Mouse (Mus musculus): ENCODE measurements around the gene Acap2. TPM values are rescaled to one million over a fixed set of nuclear protein-coding genes. Genes with fewer than 3 reads are reported as not detected.

Gene Acap2
- 23.4 and 23.8 TPM in 2 replicates for total RNA-seq (2012; rRNA removed)

GRCm38 (mm10) chr16:31200790-31201567 lies at the start of gene Acap2:
Gene Acap2 (minus strand): TSS chr16:31201245.
- Histone ChIP-seq H3K9me3 (ENCODE audit: control insufficient read depth, insufficient read depth, low read depth, low read length) (no peaks in the 10 kb centered on the region), H3K4me1 (ENCODE audit: control insufficient read depth in 2 of 2, insufficient read depth in 2 of 2, low read length in 2 of 2, poor library complexity in 1 of 2) (no peaks in the 10 kb centered on the region), H3K27ac (ENCODE audit: insufficient read depth, low read depth, low read length, poor library complexity, severe bottlenecking) (no peak within 1 kb of the TSS), H3K36me3 (ENCODE audit: control insufficient read depth, insufficient read depth, low read length, poor library complexity, severe bottlenecking) (no peaks in the 10 kb centered on the region), H3K4me3 (ENCODE audit: insufficient read depth in 1 of 2, low read depth in 1 of 2, low read length in 2 of 2, poor library complexity in 1 of 2, severe bottlenecking in 1 of 2) (peak within 1 kb of the TSS; percentile 86 to 91), H3K9ac (ENCODE audit: insufficient read depth, low read depth, low read length, poor library complexity, severe bottlenecking) (peak within 1 kb of the TSS; percentile 82)
- in situ Hi-C loops (cut with MboI; ENCODE audit: low sequenced_read_pairs in 2 of 2, unreplicated experiment in 2 of 2) = no loop called here
- TF ChIP-seq ZNF384 (IDR thresholded peaks at IDR 0.05; ENCODE audit: low read depth, low read length) = no peak
- no peak for TF ChIP-seq MAFK (IDR thresholded peaks at IDR 0.05; ENCODE audit: insufficient read depth, low read depth, low read length)
- TF ChIP-seq HCFC1 (IDR thresholded peaks at IDR 0.05; ENCODE audit: borderline replicate concordance, insufficient read depth, low read length) = no peak
- no peak for TF ChIP-seq ZC3H11A (IDR thresholded peaks at IDR 0.05; ENCODE audit: borderline replicate concordance, low read depth, low read length)
- no peak; the same call in 1 of the 2 replicates for TF ChIP-seq CHD2 (IDR thresholded peaks at IDR 0.05; ENCODE audit: low read depth, low read length)
- peak; percentile 91 for DNase-seq (ENCODE audit: low read depth, low spot score)

- Histone ChIP-seq H3K27ac (ENCODE audit: insufficient read depth, low read depth, low read length, poor library complexity, severe bottlenecking) (no peak overlapping the region), H3K36me3 (ENCODE audit: control insufficient read depth, insufficient read depth, low read length, poor library complexity, severe bottlenecking) (no peaks in the 10 kb centered on the region), H3K4me3 (ENCODE audit: insufficient read depth in 1 of 2, low read depth in 1 of 2, low read length in 2 of 2, poor library complexity in 1 of 2, severe bottlenecking in 1 of 2) (no peak overlapping the region), H3K9ac (ENCODE audit: insufficient read depth, low read depth, low read length, poor library complexity, severe bottlenecking) (no peak overlapping the region), H3K9me3 (ENCODE audit: control insufficient read depth, insufficient read depth, low read depth, low read length) (no peaks in the 10 kb centered on the region), H3K4me1 (ENCODE audit: control insufficient read depth in 2 of 2, insufficient read depth in 2 of 2, low read length in 2 of 2, poor library complexity in 1 of 2) (no peaks in the 10 kb centered on the region)
- DNase-seq (ENCODE audit: low read depth, low spot score) = no peak
- TF ChIP-seq ZNF384 (IDR thresholded peaks at IDR 0.05; ENCODE audit: low read depth, low read length) (no peak), ZC3H11A (IDR thresholded peaks at IDR 0.05; ENCODE audit: borderline replicate concordance, low read depth, low read length) (no peak), HCFC1 (IDR thresholded peaks at IDR 0.05; ENCODE audit: borderline replicate concordance, insufficient read depth, low read length) (no peak), CHD2 (IDR thresholded peaks at IDR 0.05; ENCODE audit: low read depth, low read length) (no peak), MAFK (IDR thresholded peaks at IDR 0.05; ENCODE audit: insufficient read depth, low read depth, low read length) (no peak)
- in situ Hi-C loops (cut with MboI; ENCODE audit: low sequenced_read_pairs in 2 of 2, unreplicated experiment in 2 of 2) = no loop called here
Measured at GRCm38 (mm10) chr16:31249401-31249800, 48.4 kb upstream of the Acap2 start.

GRCm38 (mm10) chr16:31248717-31249116 lies 47.7 kb upstream of the Acap2 start:
- H3K36me3 ChIP-seq (ENCODE audit: control insufficient read depth, insufficient read depth, low read length, poor library complexity, severe bottlenecking) = no peaks in the 10 kb centered on the region
- in situ Hi-C loops (cut with MboI; ENCODE audit: low sequenced_read_pairs in 2 of 2, unreplicated experiment in 2 of 2) = no loop called here
- TF ChIP-seq HCFC1 (IDR thresholded peaks at IDR 0.05; ENCODE audit: borderline replicate concordance, insufficient read depth, low read length) (no peak), ZC3H11A (IDR thresholded peaks at IDR 0.05; ENCODE audit: borderline replicate concordance, low read depth, low read length) (no peak), MAFK (IDR thresholded peaks at IDR 0.05; ENCODE audit: insufficient read depth, low read depth, low read length) (no peak), ZNF384 (IDR thresholded peaks at IDR 0.05; ENCODE audit: low read depth, low read length) (no peak), CHD2 (IDR thresholded peaks at IDR 0.05; ENCODE audit: low read depth, low read length) (no peak)
- no peak overlapping the region for H3K4me3 ChIP-seq (ENCODE audit: insufficient read depth in 1 of 2, low read depth in 1 of 2, low read length in 2 of 2, poor library complexity in 1 of 2, severe bottlenecking in 1 of 2)
- H3K4me1 ChIP-seq (ENCODE audit: control insufficient read depth in 2 of 2, insufficient read depth in 2 of 2, low read length in 2 of 2, poor library complexity in 1 of 2) = no peaks in the 10 kb centered on the region
- no peaks in the 10 kb centered on the region for H3K9me3 ChIP-seq (ENCODE audit: control insufficient read depth, insufficient read depth, low read depth, low read length)
- no peak for DNase-seq (ENCODE audit: low read depth, low spot score)
- no peak overlapping the region for H3K9ac ChIP-seq (ENCODE audit: insufficient read depth, low read depth, low read length, poor library complexity, severe bottlenecking)
- H3K27ac ChIP-seq (ENCODE audit: insufficient read depth, low read depth, low read length, poor library complexity, severe bottlenecking) = no peak overlapping the region

GRCm38 (mm10) chr16:31247442-31247841 lies 46.4 kb upstream of the Acap2 start:
- in situ Hi-C loops (cut with MboI; ENCODE audit: low sequenced_read_pairs in 2 of 2, unreplicated experiment in 2 of 2) = no loop called here
- H3K9me3 ChIP-seq (ENCODE audit: control insufficient read depth, insufficient read depth, low read depth, low read length) = no peaks in the 10 kb centered on the region
- H3K9ac ChIP-seq (ENCODE audit: insufficient read depth, low read depth, low read length, poor library complexity, severe bottlenecking) = no peak overlapping the region
- no peak overlapping the region for H3K4me3 ChIP-seq (ENCODE audit: insufficient read depth in 1 of 2, low read depth in 1 of 2, low read length in 2 of 2, poor library complexity in 1 of 2, severe bottlenecking in 1 of 2)
- H3K36me3 ChIP-seq (ENCODE audit: control insufficient read depth, insufficient read depth, low read length, poor library complexity, severe bottlenecking) = no peaks in the 10 kb centered on the region
- H3K27ac ChIP-seq (ENCODE audit: insufficient read depth, low read depth, low read length, poor library complexity, severe bottlenecking) = no peak overlapping the region
- no peaks in the 10 kb centered on the region for H3K4me1 ChIP-seq (ENCODE audit: control insufficient read depth in 2 of 2, insufficient read depth in 2 of 2, low read length in 2 of 2, poor library complexity in 1 of 2)
- TF ChIP-seq CHD2 (IDR thresholded peaks at IDR 0.05; ENCODE audit: low read depth, low read length) (no peak), ZNF384 (IDR thresholded peaks at IDR 0.05; ENCODE audit: low read depth, low read length) (no peak), HCFC1 (IDR thresholded peaks at IDR 0.05; ENCODE audit: borderline replicate concordance, insufficient read depth, low read length) (no peak), MAFK (IDR thresholded peaks at IDR 0.05; ENCODE audit: insufficient read depth, low read depth, low read length) (no peak), ZC3H11A (IDR thresholded peaks at IDR 0.05; ENCODE audit: borderline replicate concordance, low read depth, low read length) (no peak)
- DNase-seq (ENCODE audit: low read depth, low spot score) = no peak
